Mouse (Mus musculus): ENCODE measurements at regions not wholly inside any gene's neighbourhood (a gene's known extent, or its start where the extent isn't known, plus 50 kb on each side); places are given as distances from the start of the nearest gene placed in this dataset.

GRCm38 (mm10) chrX:11795010-11795409 is 365.1 kb downstream of the Bcor start:
- TF ChIP-seq CTCF (IDR thresholded peaks at IDR 0.05; ENCODE audit: extremely low read depth, insufficient read length, insufficient replicate concordance, low read depth, low read length) (no peak), POLR2A (IDR thresholded peaks at IDR 0.05; ENCODE audit: low read depth, low read length) (no peak)
